Mouse (Mus musculus) natural killer cell, adult 2 months (primary cell): Measurements from ENCODE around the gene Arcn1.
"Not testable (repeated sequence)": the region's sequence is repeated elsewhere in the genome, so short reads cannot be mapped to it uniquely, and the experiment has no call there.

Experiments
- DNase-seq, 2 experiments: peaks; one replicate each; pipeline ENCODE4 v3.0.0; 2022; ENCODE audit warnings: low spot score in 2 of 2

Arcn1 gene

DNA sequence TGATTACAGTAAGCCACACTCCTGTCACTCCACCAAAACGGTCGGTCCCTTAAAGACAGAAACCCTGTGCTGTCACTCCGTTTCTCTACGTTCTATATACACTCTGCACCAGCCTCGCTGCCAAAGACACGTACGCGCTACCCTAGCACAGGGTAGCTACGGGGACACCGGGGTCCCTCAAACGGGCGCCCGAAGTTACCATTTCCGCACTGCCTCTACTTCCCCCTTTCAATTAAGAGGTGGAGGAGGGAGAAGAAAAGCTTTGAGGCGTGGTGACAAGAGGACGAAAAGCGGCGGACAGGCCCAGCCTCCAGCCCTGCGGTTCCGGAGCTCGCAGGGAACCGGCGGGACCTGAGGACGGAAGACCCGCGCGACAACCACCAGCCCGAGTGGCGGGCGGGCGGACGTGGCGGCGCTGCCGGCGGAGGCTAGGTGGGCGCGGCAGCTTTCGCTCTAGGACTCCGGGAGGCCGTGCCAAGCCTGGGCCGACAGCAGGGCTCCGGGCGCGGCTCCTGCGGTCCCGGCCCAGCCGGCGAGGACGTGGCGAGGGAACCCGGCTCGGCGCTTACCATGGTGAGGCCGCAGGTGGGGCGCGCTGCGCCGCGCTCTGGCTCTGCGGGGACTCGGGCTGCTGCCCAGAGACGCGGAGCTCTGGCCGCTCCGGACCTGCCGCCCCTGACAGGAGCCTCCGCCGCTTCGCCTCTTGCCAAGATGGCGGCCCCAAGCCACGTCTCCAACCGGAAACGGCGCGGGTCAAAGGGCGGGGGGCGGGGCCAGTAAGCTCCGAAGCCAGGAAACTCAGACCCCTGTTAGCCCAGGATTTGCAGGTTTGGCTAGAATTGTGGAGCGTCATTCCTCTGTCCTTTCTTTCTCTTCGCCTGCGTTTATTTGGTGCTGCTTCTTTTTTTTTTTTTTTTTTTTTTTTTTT is at the start of gene Arcn1, which contains the start of gene Ift46:
Gene Arcn1, minus strand, starts transcription at position 745 of the 928 bp plus-strand sequence.
Gene Ift46, plus strand, starts transcription at position 808 of the 928 bp plus-strand sequence.
- peak; percentile 74 to 78 for DNase-seq

DNA sequence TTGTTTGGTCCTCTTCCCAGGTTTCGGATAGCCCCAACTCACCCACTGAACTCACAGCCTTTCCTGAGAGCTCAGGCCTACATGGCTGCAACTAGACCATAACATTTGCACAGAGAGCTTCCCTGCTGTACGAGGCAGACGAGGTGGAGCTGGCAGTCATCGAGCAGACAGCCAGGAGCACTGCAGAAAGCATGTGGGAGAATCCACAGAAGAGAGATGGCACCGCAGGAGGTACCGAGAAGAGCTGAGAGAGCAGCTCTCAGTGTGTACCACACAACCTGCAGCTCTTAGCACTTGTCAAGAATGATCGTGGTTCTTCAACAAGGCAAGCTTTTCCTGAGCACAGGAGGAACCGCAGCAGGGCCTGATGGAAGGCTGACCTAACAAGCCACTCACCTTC is 46.5 kb upstream of the Arcn1 start:
- DNase-seq: no peak

DNA sequence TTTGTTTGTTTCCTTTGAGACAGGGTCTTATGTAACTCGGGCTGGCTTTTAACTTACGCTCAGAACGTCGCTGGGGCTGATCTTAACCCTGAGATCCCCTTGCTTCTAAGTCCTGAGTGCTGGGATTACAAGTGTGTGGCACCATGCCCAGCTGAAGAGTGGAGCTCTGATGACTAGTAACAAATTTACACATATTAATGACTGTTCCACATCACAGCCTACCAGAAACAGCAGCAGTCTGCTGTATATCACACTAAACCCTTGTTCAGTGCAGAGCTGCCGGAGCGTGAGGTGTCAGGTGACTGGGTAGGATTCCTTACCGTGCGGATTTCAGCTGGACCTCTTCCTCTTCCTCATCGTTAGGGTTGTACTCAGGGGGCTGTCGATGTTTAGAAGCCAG is 42.7 kb upstream of the Arcn1 start:
- DNase-seq: no peak

DNA sequence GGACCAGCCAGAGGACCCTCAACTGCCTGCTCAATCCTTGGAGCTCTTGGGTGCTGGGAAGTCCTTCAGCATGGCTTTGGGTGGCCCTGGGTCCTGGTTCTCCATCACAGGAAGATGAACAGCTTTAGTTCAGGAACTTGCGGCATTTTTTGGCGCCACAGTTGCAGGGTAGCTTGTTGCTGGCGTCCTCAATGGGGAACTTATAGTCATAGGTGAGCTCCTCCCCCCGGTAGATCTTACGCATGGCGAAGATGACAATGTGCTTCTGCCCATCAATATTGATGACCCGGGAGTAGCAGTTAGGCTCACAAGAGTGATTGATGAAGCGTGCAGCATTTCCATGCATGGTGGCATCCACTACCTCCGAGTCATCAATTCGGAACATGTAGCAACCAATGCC is 40.1 kb upstream of the Arcn1 start:
- DNase-seq: no peak

DNA sequence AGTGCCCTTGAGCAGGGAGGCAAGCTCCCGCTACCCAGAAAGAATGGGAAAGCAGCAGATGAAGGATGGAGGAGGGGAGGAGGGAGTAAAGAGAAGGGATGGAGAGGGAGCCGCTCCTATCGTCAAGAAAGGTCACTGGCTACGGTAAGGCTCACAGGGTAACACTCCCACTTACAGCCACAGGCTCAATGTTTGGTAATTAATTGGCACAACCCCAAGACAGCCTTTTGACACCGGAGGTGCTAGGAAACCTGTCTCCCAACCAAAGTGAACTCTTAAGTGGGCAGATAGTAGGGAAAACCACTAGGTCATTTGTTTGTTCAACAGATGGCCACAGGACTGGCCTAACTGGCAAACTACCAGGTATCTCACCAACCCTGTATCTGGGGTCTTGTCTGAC is 39.5 kb upstream of the Arcn1 start:
- DNase-seq: no peak

DNA sequence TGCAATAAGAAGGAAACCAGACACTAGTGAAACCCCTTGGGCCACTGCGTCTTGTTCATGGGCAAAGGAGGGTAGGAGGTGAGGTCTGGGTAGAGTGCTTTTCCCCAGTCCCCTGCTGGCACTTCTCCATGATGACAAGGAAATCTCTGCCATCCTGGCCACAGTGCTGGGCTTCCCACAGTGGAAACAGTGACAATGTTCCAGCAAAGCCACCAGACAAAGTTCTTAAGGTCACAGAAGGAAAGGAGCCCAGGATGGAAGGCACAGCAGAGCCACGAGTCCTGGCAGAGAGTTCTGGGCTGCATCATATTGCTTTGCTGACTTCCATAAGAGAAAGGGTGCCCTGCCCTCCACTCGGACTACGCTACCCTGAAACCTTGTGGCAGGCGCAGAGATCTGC is 37.9 kb upstream of the Arcn1 start:
- DNase-seq: no peak

DNA sequence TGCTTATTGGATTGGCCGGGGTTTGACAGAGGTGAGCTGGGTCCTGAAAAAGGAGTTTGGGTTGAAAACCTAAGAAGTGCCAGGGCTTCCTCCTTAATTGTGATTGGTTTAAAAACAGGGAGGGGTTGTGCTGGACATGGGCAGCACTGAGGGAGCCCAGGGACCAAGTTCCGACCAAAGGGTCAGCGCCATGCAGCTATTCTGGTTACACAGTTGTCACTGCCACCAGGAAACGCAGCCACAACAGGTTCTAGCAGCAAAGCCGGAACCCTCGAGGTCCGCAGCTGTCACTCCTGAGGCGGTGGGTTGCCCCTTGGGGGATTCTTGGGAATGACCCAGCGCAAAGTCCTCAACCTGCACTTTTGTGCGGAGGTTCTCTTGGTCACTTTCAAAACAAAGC is 37.0 kb upstream of the Arcn1 start:
- DNase-seq: no peak

DNA sequence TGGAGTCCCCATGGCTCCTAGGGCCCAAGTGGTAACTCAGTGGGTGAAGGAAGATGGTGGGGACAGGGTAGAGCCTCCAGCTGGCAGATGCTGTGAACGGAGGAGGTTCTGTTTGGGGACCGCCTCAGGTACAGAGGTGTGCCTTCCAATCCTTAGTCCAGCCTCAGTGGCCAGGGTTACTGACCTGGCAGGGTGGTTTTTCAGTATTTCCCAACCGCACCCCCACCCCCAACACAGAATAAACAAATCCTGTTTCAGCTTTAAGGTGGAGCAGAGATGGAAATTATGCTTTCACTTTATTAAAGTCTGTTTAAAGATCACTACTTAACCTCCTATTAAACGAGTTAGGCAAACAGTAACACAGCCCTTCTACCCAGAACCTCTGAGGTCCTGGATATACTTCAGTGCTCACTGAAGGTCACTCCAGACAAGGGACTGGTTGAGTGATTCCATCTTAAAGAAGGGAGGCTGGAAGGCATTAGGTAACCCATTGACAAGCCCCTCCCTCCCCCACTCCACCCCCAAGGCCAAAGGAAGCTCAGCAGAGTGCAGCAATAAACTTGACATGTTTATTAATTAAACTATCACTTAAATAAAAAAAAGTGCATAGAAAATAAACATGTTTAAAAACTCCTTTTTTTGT is 35.3 kb upstream of the Arcn1 start, which contains the start of gene Ttc36:
Gene Ttc36, minus strand, starts transcription at position 265 of the 643 bp plus-strand sequence.
- DNase-seq: no peak

DNA sequence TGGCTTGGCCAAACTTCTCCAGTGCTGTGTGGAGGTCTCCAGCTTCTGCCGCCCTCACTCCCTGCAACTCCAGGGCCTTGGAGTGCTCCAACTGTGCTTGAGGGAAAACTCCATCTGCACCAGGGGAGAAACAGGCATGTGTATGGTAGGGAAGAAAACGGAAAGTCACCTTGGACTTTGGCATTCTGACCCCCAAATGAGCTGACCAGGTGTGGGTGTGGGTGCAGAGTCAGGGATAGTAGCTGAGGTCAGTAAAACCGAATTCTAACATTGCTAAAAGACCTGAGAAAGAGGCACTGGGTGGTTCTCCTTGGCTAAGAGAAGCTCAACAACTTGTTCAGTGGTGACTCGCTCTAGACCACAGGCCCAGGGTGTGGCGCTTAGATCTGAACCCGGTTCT is 34.0 kb upstream of the Arcn1 start:
- DNase-seq: no peak

DNA sequence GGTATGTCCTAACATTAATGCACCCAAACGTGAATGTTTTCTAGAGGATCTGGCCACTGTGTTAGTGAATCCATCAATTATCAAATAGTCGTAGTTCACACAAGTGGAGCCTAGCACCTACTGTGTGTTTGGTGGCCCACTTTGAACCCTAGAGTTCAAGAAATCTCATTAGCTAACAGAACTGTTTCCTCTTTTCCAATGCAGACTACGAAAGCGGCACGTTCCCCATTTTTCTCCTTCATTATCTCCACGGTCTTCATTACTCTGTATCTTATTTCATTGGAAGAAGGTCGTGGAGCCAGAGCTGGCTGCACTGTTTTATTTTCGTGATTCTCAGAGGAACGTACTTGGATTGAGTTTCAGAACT is 32.3 kb upstream of the Arcn1 start:
- DNase-seq: no peak

DNA sequence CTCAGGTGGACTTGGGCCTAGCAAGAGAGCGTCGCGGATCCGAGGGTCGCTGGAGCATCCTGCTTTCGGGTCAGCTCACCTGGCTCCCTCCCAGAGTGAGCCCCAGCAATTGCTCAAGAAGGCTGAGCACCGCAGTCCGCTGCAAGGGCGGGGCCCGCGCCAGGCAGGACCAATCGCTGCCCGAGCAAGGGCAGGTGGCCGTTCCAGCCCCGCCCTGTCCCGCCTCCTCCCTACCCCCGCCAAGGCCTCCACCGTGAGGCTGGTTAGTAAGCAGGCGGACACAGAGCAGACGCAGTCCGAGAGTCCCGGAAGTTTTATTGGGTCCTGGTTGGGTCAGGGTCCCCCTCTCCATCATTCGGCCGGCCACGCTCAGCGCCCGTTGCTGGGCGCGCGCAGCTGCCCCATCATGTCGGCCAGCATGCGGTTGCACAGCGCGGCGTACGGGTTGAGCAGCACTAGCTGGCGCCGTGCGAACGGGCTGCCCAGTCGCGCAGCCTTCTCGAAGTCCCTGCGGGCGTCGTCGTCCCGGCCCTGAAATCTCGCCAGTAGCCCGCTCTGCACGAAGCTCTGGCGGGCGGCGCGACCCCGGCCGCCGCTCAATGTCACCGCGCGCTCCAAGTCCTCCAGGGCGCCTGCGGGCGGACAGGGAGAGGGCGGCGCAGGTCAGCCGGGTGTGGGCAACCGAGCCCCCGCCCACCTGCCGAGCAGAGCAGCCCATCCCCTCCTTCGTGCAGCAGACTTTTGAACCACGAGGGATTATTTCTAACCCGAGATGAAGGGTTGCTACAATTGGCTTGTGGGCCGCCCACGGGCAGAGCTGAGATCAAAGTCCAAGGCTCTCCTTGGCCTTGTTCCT is 31.7 kb upstream of the Arcn1 start, which contains the start of gene Tmem25:
Gene Tmem25, minus strand, starts transcription at position 206 of the 856 bp plus-strand sequence.
- peak; percentile 50 to 51 for DNase-seq

DNA sequence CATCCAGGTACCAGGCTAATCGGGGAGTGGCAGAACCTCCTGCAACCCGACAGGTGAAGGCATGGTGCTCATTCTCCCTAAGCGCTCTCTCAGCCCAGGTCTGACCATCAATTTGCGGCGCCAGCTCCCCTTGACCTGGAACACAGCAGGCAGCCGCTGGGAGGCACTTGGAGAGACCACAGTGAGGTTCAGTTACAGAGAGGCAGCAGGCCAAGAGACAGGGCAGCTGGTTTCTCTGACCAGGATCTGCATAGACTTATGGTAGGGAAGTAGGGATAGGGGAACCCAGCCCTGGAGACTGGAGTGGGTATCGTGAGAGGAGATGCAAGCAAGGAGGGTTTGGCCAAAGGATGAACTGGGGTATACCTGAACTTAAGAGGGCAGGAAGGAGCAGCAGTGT is 30.7 kb upstream of the Arcn1 start:
- no peak for DNase-seq

DNA sequence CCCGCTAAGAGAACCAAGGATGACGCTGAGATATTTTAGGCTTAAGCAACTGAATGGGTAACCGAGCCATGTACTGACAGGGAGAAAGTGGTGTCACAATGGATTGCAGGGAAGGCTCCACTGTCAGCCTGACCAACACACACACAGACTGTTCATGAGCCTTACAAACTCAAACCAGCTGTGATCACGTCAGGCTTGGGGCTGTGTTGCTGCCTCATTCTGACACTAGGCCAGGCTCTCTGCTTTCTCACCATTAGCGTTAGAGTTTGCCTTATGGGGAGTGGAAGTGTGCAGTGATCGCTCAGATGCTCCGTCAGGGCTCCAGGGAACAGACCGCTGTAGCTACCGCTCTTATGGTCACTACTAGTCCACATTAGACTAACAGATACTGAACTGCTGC is 25.2 kb upstream of the Arcn1 start:
- DNase-seq: no peak

DNA sequence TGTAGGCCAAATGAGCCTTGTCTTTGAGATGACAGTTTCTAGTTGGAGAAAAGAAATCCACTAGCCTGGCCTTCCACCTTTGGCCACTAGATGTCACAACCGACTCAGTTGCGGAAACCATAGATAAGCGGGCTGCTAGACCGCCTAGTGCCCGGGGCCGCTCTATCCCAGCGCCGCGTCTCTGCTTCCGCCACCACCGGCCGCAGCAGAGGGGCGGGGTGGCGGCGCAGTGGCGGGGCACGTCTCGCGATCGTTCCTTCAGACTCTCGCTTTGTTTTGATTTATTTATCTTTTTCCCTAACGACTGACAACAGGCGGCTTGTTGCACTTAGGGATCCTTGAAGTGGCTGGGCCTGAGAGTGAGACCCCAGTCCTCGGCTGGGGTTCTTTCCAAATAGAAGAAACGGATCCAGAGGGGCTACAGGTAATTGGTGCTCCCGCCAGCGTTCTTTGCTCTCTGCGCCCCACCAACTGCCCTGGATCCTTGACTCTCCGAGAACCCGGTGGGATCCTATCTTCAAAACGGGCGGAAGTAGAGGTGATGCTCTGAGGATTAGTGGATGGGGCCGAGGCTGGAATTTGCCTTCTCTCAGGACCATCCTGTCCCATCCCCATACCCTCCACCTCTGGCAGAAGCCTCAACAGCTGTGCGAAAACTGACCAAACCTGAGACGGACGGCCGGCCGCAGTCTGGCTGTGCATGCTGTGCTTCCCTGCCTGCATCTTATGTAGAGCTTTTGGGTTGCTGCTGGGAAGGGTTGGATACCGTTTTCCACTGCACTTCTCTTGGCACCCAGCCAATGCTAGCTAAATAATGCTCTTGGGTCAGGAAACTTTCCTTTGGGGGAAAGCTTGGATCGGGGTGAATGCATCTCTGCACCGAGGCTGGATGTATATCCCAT is 5.4 kb upstream of the Arcn1 start:
- DNase-seq: peak; percentile 92 to 94

DNA sequence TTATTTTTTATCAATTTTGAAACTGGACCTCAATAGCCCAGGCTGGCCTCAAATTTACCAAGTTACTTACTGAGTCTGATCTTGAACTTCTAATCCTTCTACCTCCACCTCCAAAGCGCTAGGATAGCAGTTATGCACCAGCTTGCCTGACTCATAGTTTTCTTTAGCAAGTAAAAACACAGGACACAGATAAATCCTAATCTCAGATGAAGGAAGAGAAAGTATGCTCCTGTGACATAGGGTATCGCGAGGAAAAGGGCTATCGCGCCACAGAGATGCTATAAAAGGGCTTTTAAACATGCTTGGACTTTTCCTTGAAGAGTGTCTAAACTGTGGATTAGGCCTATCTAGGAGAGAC is 4.7 kb upstream of the Arcn1 start:
- no peak for DNase-seq

DNA sequence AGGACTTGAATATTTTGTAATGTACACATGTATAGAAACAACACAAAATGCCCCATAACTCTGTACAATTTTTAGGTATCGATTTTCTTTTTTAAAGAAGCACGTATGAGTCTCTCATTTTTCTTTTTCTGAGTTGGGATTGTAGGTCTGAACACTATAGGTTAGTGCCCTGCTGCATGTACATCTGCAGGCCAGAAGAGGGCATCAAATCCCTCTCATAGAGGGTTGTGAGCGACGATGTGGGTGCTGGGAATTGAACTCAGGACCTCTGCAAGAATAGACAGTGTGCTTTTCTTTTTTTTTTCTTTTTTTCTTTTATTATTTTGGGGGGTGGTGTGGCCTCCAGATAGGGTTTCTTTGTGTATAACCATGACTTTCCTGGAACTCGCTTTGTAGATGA is 3.7 kb upstream of the Arcn1 start:
- DNase-seq: no peak

DNA sequence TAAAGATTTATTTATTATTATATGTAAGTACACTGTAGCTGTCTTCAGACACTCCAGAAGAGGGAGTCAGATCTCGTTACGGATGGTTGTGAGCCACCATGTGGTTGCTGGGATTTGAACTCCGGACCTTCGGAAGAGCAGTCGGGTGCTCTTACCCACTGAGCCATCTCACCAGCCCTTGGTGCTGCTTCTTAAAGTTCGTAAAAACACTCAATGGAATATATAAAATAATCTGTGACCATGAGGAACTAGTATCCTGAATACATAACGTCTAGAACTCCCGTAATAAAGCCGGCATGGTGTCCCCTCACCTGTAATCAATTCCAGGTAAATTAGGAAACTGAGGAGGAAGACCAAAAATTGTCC is 367 bp upstream of the Arcn1 start:
- DNase-seq: not testable (repeated sequence)

DNA sequence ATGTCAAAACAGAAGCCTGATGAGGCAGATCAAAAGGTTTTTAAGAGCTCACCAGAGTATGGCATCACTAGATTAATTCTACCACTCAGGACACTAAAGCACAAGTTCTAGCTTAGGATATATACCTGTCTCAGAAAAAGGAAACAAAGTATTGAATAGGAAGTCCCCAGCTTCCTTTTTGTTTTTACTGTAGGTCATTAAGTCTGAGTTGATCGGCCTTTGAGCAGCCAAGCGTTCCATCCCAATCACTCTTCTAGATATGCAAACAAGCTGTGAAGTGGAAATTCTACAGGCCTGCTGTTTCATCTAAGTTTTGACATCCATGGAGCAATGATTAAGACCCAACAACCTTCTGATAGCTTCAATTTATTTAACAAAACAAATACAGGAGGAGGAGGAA is 6.8 kb downstream of the Arcn1 start:
- DNase-seq: no peak

DNA sequence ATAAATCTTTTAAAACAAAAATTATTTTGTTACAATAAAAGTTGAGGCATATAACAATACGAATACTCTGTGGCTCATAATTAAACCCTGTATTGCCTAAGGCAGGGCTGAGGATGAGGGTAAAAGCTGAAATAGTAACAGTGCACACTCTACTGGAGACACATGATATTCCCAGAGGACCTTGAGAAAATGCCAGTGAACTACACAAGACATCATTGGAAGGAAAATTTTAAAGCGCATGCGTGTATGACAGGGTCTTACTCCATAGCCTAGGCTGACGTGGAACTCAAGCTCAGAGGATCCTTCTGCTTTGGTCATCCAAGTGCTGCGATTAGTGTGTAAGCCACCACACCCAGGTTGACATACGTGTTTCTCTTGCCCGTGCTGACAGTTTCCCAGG is 19.2 kb downstream of the Arcn1 start:
- no peak for DNase-seq

DNA sequence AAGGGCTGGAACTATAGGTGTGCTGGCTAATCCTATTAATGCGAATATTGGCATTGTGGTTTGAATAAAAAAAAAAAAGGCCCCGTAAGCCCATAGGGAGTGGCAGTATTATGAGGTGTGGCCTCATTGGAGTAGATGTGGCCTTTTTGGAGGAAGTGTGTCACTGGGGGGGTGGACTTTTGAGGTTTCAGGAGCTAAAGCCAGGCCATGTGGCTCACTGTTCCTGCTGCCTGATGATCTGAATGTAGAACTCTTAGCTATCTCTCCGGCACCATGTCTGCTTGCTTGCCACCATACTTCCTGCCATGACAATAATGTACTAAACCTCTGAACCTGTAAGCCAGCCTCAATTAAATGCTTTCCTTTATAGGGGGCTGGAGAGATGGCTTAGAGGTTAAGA is 20.3 kb downstream of the Arcn1 start:
- DNase-seq: no peak

DNA sequence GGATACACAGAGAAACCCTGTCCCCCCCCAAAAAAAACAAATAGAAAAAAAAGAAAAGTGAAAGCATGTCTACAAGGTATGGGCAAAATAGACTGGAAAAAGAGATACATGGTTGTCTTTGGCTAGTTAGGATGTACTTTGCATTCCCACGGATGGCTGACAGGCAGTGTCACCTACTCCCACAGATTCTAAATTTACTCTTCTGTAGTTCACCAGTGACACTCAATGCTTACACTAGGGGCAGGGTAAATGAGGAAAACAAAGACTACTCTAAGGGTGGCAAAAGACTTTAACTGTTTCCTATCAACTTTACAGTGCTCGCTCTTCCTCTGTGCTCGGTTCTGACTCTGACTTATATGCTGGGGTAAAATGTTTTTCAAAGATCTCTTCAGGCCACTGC is 21.0 kb downstream of the Arcn1 start:
- no peak for DNase-seq
